Mouse (Mus musculus): ENCODE measurements around the gene Olfr382. TPM values are rescaled to one million over a fixed set of nuclear protein-coding genes. Genes with fewer than 3 reads are reported as not detected.

Gene Olfr382
- total RNA-seq (2023), result not detected

GRCm38 (mm10) chr11:73517097-73517496 lies at the start of gene Olfr382:
Olfr382 (minus strand) TSS chr11:73517197.

GRCm38 (mm10) chr11:73491503-73491902 lies 25.5 kb downstream of the Olfr382 start, which contains the start of gene Olfr381:
Olfr381 (minus strand) TSS chr11:73491603.

Other genes starting within 250 kb of the Olfr382 start
- gene Trpv3, start 249.8 kb downstream of the Olfr382 start, total RNA-seq (2023), result not detected
- gene Aspa, start 187.6 kb downstream of the Olfr382 start, total RNA-seq (2023), result 0.15 TPM
- gene Gm49340, start 187.5 kb downstream of the Olfr382 start, total RNA-seq (2023), result not detected
- gene Spata22, start 187.5 kb downstream of the Olfr382 start, total RNA-seq (2023), result not detected
- gene Olfr20, start 166.4 kb downstream of the Olfr382 start, total RNA-seq (2023), result not detected
- gene Olfr376, start 146.0 kb downstream of the Olfr382 start, total RNA-seq (2023), result not detected
- gene Olfr1, start 117.6 kb downstream of the Olfr382 start, total RNA-seq (2023), result not detected
- gene Olfr378, start 88.7 kb downstream of the Olfr382 start, total RNA-seq (2023), result not detected
- gene Olfr380, start 59.7 kb downstream of the Olfr382 start, total RNA-seq (2023), result not detected
- not detected for gene Olfr381, start 25.6 kb downstream of the Olfr382 start, total RNA-seq (2023)
- not detected for gene Olfr385, start 75.8 kb upstream of the Olfr382 start, total RNA-seq (2023)
- gene Olfr384, start 81.4 kb upstream of the Olfr382 start, total RNA-seq (2023), result not detected
- not detected for gene Zfp735, start 171.6 kb upstream of the Olfr382 start, total RNA-seq (2023)

Data from CD8-positive naive resting alpha-beta T cell, adult 57 days (primary cell).